Mouse (Mus musculus) hindlimb bud, embryonic 11.5 days (tissue): Measurements from ENCODE around the gene Hsd17b2.

Source experiments
- DNase-seq: peaks from one replicate; pipeline ENCODE4 v3.0.0-alpha.2; 2012; ENCODE audit warnings: low read depth, low spot score; ENCODE audit errors: extremely low spot score

The Hsd17b2 gene

DNA sequence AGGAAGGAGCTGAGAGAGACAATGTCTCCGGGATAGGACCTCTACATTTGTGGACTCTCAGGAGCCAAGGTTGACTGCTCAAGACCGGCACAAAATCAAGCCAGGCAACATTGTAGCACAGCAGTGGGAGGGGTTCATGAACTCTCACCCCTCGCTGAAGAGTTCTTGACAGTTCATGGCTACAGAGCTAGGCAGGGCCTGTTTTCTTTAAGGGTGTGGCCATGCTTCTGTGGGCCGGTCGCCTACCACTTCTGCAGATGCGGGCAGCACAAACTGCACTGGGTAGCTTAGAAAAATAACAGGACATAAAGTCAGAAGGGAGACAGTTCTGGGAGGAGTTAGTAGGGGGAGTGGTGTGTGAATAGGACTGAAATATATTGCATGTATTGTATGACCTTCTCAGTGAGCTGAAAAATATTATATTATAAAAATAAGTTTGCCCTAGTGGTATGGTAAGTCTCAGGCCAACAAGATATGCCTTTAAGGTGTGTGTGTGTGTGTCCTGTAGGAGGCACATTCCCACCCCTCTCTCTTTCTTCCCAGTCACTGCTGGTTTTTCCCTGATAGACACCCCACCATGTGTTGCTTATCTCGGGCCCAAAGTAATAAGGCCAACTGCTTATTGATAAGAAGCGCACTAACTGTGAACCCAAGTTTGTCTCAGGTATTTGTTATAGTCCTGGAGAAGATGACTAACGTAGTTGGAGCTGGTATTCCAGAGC, 69.6 kb downstream of the Hsd17b2 start:
- no peak for DNase-seq

DNA sequence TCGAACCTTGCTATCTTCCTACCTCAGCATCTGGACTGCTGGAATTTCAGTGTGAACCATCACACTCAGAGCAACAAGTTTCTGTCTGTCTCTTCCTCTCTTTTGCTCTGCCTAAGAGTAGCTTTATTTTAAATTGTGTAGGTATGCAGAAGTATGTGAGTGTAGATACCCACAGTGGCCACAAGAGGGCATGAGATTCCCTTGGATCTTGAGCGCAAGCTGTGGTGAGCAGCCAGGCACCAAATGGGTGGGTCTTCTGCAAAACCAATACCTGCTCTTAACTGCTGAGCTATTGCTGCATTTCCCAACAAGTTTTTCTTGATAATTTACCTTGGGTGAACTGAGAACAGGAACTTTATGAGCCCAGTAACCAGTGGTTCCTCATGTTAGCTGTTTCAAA, 70.4 kb downstream of the Hsd17b2 start:
- peak; percentile 18 for DNase-seq

DNA sequence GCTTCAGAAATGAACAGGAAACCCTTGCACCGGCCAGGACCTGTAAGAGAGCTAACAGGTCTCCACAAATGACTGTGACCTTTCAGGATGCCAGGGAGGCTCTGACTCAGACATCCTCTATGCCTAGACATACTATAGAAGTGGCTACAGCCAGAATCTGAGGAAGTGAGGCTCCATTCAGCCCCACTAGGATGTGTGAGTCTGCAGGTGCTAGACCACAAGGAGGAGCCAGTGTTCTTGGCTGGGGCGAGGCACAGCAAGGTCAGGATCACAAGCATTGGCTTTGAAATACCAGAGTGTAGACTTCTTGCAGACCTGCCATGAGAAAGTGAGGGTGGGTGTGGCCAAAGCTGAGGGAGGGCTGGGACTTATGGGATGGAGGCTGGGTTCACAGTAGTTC, 70.9 kb downstream of the Hsd17b2 start:
- no peak for DNase-seq

DNA sequence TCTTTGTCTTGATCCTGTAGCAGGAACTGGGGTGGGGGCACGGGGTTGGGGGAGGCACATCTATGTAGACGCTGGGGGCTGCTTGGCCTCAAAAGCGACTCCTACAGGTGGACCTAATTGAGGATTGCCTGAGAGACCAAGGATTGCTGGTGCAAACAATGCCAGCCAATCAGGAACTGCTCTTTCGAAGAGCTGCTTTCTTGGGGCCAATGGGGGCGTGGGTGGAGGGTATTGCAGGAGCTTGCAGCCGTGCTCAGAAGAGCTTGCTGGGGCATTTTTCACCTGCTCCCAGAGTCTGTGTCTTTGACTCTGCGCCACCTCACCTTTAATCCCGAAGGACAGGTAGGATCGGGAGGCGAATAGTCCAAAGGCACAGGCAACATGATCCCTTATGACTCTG, 73.9 kb downstream of the Hsd17b2 start:
- no peak for DNase-seq

DNA sequence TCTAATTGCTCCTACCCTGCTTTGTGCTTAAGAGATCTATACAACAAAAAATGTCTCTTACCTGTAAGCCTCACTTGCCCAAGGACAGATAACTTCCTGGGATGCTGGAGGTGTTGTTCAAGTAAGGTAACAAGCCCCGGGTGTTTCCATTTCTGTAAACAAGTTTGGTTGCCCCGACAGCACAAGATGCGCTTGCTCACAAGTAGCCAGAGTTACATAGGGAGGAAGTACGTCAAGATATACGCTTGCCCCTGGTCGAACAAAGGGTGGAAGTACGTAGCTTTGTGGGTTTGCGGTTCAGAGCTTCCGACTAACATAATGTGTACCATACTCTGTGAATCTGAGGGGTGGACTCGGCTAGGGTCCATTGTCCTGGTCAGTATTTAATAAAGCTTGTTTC, 74.4 kb downstream of the Hsd17b2 start:
- no peak for DNase-seq

DNA sequence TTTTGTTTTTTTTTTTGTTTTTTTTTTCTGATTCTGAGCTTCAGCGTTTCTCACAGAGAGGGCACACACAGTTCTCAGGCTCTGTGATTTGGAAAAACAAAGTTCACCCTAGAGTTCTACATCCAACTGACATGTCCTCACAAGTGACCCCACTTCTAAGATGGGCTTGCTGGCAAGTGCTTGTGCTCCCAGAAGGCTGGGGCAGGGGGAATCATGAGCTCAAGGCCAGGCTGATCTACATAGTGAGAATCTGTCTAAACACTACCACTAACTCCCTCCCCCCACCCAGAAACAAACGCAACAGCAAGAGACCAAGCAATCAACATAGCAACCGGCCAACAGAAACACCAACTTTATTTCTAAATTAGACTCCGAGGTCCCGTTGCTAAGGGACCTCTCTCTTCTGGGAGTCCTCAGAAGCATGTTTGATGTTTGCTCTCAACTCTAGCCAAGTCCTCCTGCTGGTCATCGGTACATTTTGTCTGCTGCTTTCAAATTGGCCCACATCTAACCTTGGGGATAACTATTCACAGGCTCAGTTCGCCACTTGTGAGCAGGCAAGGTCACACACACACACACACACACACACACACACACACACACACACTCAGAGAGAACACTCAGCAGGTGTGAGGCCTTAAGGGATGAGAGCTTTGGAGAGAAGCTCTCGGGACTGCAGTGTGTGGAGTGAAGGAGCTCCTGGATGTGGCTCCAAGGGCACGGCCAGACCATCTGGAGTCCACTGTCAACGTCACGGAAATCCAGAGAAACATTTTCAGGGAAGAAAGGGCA, 77.0 kb downstream of the Hsd17b2 start:
- no peak for DNase-seq

DNA sequence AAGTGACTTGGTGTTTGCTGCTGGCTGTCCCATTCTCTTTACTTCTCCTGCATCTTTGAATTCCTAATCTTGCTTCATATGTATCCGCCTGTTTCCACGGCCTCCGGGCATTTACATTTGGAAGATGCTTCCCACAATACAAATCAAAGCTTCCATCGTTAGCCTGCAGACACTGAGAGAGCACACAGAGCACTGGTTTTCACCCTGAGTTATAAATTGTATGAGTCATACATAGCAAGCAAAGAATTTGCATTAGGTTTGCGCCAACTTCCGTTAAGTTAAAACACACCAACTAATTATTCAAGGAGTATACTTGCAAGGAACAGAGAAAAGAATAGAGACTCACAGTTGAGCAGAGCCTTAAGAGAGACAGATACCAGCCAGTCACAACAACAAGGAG, 77.6 kb downstream of the Hsd17b2 start:
- no peak for DNase-seq

DNA sequence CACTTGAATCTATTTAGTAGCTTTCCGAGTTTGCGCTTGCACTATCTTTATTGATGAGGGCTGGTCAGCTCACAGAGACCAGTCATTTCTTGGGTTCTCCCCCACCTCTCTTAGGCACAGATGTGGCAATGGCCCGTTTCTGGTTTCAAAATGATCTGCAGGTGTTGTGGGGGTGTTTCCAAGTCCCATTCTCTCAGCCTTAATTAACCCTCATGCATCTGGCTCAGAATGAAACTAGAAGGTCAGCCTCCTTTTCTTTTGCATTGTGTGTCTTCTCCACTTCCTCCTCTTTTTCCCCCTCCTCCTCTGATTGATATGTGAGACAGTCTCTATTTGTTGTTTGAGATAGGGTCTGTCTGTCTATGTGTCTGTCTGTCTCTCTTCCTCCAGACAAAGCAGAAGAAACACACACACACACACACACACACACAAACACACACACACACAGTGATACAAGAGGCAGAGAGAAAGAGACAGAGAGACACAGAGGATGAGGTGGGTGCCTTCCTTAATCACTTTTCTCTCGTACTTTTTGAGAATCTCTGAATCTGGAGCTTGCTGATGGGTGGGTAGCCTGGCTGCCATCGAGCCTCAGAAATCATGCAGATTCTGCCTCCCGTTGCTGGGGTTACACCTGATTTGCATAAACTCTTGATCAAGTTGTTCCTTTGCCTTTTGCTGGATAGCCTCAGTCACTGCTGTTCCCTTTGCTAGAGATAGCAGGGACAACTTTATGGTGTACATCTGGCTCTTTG, 79.8 kb downstream of the Hsd17b2 start:
- no peak for DNase-seq

DNA sequence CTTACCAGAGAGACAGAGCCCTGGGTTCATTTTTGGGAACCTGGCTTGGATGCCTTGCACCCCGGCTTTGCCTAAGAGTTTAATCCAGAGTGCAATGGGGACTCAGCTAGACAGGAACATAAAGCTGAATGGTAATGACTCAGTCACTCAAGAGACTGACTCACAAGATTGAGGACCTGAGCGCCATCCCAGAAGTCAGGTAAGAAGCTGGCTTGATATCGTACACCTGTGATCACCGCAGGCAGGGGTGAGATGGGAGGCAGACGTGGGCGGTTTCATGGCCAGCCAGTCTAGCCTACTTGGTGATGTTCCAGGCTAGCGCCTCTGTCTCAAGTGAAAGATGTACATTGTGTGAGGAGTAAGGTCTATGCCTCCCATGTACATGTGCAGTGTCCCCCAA, 81.3 kb downstream of the Hsd17b2 start:
- DNase-seq, result no peak

DNA sequence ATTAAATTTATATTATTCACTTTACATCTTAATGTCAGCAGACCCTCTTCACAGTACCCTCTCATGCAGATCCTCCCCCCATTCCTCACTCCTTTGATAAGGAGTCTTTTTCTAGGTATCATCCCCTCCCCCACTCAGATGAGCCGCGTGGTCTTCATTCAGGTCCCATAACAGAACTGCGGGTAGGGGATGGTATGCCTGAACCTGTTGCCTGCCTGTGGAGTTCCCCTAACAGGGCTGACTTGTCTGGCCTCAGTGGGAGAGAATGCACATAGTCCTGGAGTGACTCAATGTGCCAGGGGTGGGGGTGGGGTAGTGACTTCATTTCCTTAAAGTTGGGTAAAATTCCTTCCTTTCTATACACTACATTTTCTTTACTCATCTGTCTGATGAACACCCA, 84.7 kb downstream of the Hsd17b2 start:
- DNase-seq, result no peak

DNA sequence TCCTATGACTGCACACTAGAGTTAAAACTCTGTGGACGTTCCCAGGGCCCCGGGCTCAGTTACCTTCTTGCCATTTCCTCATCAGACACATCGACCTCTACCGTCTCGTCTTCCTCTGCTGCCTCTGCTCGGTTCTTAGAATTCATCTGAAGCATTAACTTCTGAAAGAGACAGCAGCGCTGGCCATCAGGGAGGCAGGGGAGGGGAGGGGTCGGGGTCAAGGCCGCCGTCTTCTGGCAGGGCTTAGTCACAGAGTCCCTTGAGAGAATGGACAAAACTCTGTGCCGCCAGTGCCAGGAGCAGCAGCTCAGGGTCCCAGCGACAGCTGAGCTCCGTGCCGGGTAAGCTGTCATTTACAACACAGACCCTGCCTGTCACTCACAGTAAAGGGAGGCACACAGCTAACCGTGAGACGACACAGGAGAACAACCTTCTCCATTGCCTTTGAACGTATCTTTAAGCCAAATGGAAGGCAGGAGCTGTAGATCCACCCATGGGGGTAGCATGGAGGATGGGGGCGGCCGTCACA, 91.0 kb downstream of the Hsd17b2 start:
- DNase-seq, result no peak

DNA sequence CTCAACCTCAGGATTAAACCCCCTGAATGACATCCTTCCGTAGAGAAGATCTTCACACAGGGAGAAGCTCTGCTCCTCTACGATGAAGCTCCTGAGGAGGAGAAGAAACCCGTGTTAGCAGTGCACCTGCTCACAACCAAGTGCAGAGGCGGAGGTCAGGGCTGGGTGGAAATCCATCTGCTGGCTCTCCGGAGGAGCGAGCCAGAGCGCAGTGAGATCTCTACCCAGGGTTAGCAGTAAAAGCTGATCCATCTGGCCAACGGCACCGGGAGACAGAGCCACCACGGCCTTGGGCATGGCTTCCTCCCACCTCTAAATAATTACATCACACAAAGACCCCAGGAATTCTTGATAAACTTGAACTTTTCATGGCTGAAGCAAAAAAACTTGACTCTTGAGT, 92.9 kb downstream of the Hsd17b2 start:
- DNase-seq, result no peak

DNA sequence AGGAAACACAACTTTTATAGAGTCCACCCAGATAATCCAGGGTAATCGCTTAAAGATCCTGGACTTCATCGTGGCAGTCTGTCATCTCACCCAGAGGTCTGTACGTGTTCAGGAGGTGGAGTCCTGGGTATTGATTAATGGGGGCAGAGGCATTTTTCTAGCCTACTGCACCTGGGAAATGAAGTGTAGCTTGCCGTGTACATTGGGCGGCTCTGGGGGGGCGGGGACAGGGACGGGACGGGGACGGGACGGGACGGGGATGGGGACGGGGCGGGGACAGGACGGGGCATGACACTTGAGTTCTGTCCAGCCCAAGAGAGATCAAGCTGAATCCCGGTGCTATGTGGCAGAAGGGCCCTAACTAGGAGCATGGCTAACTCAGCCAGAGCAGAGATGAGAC, 94.8 kb downstream of the Hsd17b2 start:
- no peak for DNase-seq

DNA sequence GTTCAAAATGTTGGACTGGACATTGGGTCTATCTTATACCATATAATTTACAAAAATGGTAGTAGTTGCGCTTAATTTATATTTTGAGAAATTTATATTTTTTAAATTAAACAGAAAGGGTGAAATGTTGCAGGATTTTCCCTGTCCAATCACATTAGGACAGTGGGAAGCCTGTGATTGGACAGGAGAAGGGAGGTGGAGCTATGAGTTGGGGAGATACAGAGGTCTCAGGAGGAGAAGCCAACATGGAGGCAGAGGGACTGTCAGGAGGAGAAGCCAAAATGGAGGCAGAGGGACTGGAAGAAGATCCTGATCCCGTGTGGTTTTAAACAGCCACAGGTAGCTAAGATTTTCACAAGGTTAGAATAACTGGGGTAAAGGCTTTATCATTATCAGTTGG, 96.4 kb downstream of the Hsd17b2 start:
- DNase-seq, result no peak

DNA sequence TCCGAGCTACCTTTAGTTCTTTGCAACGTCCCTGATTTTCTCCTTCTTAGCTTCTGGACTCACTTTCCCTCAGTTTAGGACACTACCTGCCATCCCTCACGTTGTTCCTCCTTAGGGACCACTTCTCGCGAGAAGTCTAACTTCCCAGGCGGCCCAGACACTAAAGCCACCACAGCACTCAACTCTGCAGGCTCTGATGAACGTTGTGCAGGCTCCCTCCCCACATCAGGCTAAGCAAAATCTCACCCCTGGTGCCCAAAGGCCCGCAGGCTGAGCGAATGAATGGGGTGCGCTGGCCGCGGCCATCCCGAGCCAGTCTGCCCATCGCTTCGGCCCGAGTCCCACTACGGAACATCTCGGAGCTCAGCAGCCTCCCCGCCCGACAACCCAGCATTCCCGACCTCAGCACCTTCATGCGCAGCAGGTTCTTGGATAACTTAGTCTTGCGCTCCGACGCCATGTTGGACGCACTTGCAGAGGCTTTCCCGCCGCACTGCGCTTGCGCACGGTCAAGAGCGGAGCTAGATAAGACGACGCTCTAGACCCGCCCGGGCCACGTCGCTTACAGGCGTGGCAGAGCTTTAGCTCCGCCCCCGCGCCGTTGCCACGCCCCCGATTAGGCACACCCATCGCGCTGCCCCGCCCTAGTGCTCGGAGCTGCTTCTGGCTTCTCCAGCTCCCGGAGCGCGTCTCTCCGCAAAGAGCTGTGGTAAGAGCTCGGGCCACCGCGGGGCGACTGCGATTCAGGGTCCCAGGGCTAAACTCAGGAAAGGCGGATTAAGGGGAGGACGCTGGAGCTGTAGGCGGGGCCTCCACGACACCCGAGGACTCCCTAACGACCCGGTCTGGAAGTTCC, 100.0 kb downstream of the Hsd17b2 start, which contains the start of gene Mphosph6:
Gene Mphosph6 (minus strand): TSS at position 501 of the 856 bp plus-strand sequence.
- DNase-seq, result peak; percentile 93

DNA sequence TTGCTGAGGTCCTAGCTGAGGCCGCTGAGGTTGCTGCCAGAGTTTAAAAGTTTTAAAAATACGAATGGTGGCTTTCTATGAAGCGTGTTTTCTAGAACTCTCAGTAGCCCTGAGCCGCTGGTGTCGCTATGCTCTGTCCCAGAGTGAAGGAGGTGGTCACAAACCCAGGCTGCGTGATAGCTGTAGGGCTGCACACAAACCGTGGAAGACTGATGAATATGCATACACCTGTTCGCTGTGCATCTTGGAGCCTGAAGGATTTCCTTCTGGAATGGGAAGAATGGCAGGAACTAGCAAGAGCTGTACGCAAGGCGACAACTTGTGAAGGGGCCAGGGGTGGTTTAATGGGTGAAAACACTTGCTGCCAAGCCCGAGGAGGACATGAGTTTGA, 100.6 kb downstream of the Hsd17b2 start:
- DNase-seq, result no peak

DNA sequence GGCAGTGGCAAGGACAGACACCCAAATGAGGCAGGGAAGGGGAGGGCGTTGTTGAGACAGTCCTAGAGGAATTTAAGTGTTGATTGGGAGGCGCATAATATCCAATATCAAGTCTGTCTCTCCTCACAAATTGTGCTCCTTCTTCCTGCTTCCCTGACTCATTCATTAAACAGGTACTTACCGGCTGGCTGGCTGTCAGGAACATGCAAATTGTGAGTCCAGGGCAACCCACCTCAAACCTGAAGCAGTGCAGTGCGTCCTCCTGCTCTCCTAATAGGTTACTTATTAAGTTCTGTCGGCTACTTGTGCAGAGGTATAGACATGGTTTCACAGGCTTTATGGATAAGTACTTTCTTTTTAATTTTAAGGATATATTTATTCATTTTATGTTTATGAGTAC, 103.7 kb downstream of the Hsd17b2 start:
- no peak for DNase-seq
